Mouse (Mus musculus): ENCODE measurements around the gene Caly.

DNA sequence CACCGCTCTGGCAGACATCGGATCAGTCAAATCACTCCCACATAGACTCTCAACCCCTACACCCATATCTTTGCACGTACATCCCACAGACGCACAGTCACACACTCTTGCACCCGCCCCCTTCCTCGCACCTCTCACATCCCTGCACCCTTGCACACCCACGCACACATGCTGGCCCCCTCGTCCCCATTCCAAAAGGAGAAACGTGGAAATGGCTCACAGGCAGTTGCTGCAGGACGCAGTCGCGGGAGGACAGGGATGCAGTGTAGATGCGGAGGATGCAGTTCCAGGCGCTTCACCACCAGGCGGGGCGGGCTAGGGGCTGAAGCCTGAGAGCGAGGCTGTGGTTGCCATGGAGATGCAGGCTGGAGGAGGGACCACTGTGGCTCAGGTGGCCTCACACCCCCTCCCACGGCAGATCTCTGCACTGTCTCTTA, at the start of gene Caly:
- TF ChIP-seq GATA1 (IDR thresholded peaks at IDR 0.05; ENCODE audit: borderline replicate concordance, low read length) (no peak), FLI1 (IDR thresholded peaks at IDR 0.05; ENCODE audit: low read length) (no peak)
